Mouse (Mus musculus) stomach, embryonic 16.5 days (tissue): Measurements from ENCODE around the gene Zpr1. TPM values are rescaled to one million over a fixed set of nuclear protein-coding genes. Genes with fewer than 3 reads are reported as not detected.

Experiments used
- ATAC-seq: fragments of 200-750 bp; cut with Nextera tagmentation; 2 replicates; pipeline ENCODE4 v1.8.0; 2017; ENCODE audit warnings: moderate number of reproducible peaks, moderate TSS enrichment; ENCODE audit not compliant: insufficient read depth, low FRiP score
- H3K27ac ChIP-seq: fragments of 300-500 bp; sonication (generic); 2 replicates; pipeline ENCODE4 v1.5.1; 2014; ENCODE audit warnings: low read length
- H3K27me3 ChIP-seq: fragments of 300-500 bp; sonication (generic); 2 replicates; pipeline ENCODE4 v1.6.1; 2014; ENCODE audit warnings: low read length, control low read depth, mixed read lengths; ENCODE audit not compliant: control insufficient read depth, insufficient read depth
- H3K36me3 ChIP-seq: fragments of 300-500 bp; sonication (generic); 2 replicates; pipeline ENCODE4 v1.6.1; 2014; ENCODE audit warnings: low read length; ENCODE audit not compliant: control insufficient read depth, insufficient read depth
- H3K4me1 ChIP-seq: fragments of 300-500 bp; sonication (generic); 2 replicates; pipeline ENCODE4 v1.6.1; 2014; ENCODE audit warnings: low read length, control low read depth, mixed read lengths; ENCODE audit not compliant: control insufficient read depth, insufficient read depth
- H3K4me2 ChIP-seq: fragments of 300-500 bp; sonication (generic); 2 replicates; pipeline ENCODE4 v1.6.1; 2014; ENCODE audit warnings: low read depth, low read length, mixed read lengths
- H3K4me3 ChIP-seq: fragments of 300-500 bp; sonication (generic); replicated peaks from 2 replicates; pipeline ENCODE4 v1.5.1; 2014; ENCODE audit warnings: mild to moderate bottlenecking, low read length
- H3K9ac ChIP-seq: fragments of 300-500 bp; sonication (generic); 2 replicates; pipeline ENCODE4 v1.6.1; 2014; ENCODE audit warnings: low read length
- H3K9me3 ChIP-seq: fragments of 300-500 bp; sonication (generic); replicated peaks from 2 replicates; pipeline ENCODE4 v1.6.1; 2016; ENCODE audit warnings: low read length, control low read depth; ENCODE audit not compliant: control insufficient read depth
- WGBS: fragments of 180-500 bp; shearing (Covaris S2); extraction: QIAGEN DNeasy Blood & Tissue Kit; methylation state at CpG from one replicate; pipeline ENCODE4 v1.1.7; 2014; 5-methylcytosine and 5-hydroxymethylcytosine counted together
- polyA plus RNA-seq: library from polyadenylated mRNA; unstranded; fragments of >200 nt; fragmentation: Nextera tagmentation; extraction: Ambion mirVana; gene quantifications from 2 replicates; pipeline ENCODE4 v1.2.1, GENCODE M21; 2015

The Zpr1 gene
- polyA plus RNA-seq, 1 experiment from 2014 or later: 48.5 TPM

DNA sequence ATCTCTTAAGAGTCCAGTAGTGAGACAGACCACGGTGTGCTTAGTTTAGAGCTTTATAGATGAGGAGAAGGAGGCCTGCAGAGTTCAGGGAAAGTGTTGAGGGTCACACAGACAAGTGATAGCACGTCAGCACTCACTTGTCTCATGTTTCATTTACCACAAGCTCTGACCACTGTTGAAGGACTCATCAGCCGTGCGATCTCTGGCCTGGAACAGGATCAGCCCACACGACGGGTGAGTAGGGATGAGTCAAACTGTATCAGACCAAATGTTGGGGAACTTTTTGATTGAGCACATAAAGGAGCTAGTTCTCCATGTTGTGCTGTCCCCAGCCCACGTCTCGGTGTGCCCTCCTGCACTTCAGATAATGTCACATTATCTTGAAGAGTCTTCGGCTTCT is 1.6 kb downstream of the Zpr1 start:
- no peak overlapping the region for H3K9ac ChIP-seq
- H3K4me1 ChIP-seq: no peaks in the 10 kb centered on the region
- 82% methylated on average over 9 of the region's 9 CpGs for WGBS
- H3K4me3 ChIP-seq: no peak overlapping the region
- H3K9me3 ChIP-seq: no peaks in the 10 kb centered on the region
- peaks cover under 1% of the 10 kb centered on the region; the same call in 1 of the 2 replicates for H3K27me3 ChIP-seq
- peaks cover 23% of the 10 kb centered on the region for H3K36me3 ChIP-seq
- H3K27ac ChIP-seq: no peak overlapping the region
- no peak overlapping the region for H3K4me2 ChIP-seq
- no peak for ATAC-seq

DNA sequence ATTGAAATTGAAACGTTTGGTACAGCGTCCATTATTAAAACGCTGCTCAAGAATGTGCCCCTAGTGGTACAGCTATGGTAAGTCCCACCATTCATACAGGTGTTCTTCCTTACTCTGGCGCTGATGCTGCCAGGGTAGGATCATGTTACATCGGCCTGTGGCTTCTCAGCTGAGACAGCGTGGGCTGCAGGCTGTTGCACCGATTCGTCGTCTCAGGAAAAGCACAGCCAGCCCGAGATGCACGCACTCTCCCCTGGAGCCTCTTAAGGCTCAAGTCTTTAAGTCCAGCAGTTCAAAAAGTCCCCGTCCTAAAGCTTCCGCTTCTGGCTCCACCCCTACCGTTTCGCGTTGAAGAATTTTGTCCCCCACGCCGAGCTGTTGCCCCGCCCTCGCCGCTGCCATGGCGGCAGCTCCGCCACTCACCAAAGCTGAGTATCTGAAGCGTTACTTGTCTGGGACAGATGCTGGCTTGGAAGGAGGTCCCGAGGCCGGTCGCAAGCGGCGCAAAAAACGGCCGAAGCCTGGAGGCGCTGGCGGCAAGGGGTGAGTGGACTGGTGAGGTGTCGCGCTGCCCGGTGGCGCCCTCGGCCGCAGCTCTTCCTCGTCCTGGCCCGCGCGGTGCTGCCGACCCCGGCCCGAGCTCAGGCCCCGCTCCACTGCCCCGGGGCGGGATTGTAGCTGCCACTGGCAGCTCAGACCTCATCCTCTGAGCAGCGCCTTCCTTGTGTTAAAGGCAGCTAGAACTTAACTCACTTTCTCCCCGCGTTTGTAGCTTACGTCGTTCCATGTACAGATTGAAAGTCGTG is 10.0 kb downstream of the Zpr1 start, which contains the start of gene Bud13:
Bud13 (plus strand) TSS at position 378 of the 806 bp plus-strand sequence.
- under 1% methylated on average over 55 of the region's 55 CpGs for WGBS
- Histone ChIP-seq H3K9ac (peak within 1 kb of the TSS; percentile 85), H3K27ac (peak within 1 kb of the TSS; percentile 87), H3K27me3 (no peaks in the 10 kb centered on the region), H3K36me3 (peaks cover 7% of the 10 kb centered on the region; the same call in 1 of the 2 replicates), H3K4me1 (peaks cover 7% of the 10 kb centered on the region), H3K4me3 (peak within 1 kb of the TSS; percentile 82), H3K4me2 (peak within 1 kb of the TSS; percentile 69), H3K9me3 (no peaks in the 10 kb centered on the region)
- peak; percentile 94 for ATAC-seq

DNA sequence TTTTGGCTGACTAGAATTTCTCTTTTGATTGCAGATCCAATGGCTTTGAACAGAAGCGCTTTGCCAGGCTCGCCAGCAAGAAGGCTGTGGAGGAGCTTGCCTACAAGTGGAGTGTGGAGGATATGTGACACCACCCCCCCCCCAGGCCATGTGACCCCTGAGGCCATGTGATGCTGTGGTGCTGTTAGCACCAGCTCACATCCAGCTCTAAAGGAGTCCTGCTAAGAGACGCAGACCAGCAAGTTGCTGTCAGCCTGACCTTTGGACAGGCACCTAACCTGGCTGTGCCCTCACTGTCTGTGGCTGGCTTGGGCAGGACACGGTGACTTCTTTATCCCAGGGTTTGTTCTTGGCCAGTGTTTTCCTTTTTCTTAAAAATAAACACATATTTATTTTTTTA is 25.5 kb downstream of the Zpr1 start:
- Histone ChIP-seq H3K36me3 (peaks cover 22% of the 10 kb centered on the region), H3K27me3 (no peaks in the 10 kb centered on the region), H3K27ac (no peak overlapping the region), H3K9ac (no peak overlapping the region), H3K4me3 (no peak overlapping the region), H3K9me3 (no peaks in the 10 kb centered on the region), H3K4me2 (no peak overlapping the region), H3K4me1 (no peaks in the 10 kb centered on the region)
- WGBS: 87% methylated on average over 4 of the region's 4 CpGs
- no peak for ATAC-seq

DNA sequence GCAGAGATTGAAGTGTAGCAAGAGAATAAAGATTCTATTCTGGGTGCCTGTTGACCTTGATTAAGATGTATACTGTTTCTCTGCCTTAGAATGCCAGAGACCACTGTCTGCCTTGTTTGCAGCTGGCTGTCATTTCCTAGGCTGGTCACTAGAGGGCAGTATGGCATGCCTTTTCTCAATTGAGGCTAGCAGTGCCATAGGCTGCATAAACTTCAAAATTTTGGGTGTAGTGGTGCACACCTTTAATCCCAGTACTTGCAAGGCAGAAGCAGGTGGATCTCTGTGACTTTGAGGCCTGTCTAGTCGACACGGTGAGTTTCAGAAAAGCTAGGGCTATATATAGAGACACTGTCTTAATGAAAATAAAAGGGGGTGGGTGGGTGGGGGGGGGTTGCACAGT is 29.3 kb downstream of the Zpr1 start:
- WGBS: 12% methylated on average over 2 of the region's 2 CpGs
- no peak overlapping the region for H3K4me3 ChIP-seq

DNA sequence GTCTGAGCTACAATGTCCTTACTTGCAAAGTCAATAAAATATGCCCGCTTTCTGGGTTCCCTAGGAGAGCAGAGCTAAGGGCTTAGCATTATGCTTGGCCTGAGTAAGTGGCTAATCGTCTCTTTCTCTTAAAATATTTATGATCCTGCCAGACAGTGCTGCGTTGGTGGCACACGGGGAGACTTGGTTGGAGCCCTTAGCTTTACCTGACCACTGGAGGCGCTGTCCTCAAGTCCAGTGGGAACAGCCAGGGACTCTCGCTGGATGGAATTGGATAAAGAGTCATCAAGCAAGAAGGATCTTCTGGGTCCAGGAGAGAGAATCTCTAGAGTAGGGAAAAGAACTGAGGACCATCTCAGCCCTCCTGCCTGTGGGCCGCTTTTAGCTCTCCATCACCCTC is 36.3 kb downstream of the Zpr1 start:
- ATAC-seq: no peak
- no peaks in the 10 kb centered on the region for H3K27me3 ChIP-seq
- H3K9me3 ChIP-seq: no peaks in the 10 kb centered on the region
- H3K4me2 ChIP-seq: no peak overlapping the region
- WGBS: 11% methylated on average over 7 of the region's 7 CpGs
- H3K36me3 ChIP-seq: no peaks in the 10 kb centered on the region
- H3K27ac ChIP-seq: no peak overlapping the region
- no peaks in the 10 kb centered on the region for H3K4me1 ChIP-seq
- no peak overlapping the region for H3K4me3 ChIP-seq
- no peak overlapping the region for H3K9ac ChIP-seq

More for the DNA sequence above, 29.3 kb downstream of the Zpr1 start:
- no peaks in the 10 kb centered on the region for H3K9me3 ChIP-seq
- H3K27me3 ChIP-seq: no peaks in the 10 kb centered on the region
- no peak overlapping the region for H3K4me2 ChIP-seq
- peaks cover 9% of the 10 kb centered on the region; the same call in 1 of the 2 replicates for H3K36me3 ChIP-seq
- H3K27ac ChIP-seq: no peak overlapping the region
- no peaks in the 10 kb centered on the region for H3K4me1 ChIP-seq
- no peak overlapping the region for H3K9ac ChIP-seq
- ATAC-seq: peak; percentile 33; the same call in 1 of the 2 replicates

DNA sequence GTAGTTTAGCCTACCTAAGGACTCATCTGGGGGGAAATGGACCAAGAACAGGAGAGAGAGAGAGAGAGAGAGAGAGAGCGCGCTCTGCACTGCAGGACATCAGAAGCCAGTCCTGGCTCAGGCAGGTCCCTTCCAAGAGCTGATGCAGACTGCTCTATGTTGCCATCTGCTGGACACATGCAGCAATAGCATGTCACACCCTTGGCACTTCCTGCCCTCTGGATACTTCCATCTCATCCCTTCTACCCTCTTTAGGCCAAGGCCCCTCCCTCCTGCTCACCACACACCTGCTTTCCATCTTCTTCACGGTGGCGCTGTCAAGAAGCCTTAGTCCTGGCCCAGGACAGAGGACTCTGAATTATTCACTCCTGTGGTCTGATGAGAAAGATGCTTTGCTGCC is 41.6 kb downstream of the Zpr1 start:
- no peak overlapping the region for H3K4me2 ChIP-seq
- H3K9ac ChIP-seq: no peak overlapping the region
- H3K9me3 ChIP-seq: no peaks in the 10 kb centered on the region
- H3K4me3 ChIP-seq: no peak overlapping the region
- H3K4me1 ChIP-seq: no peaks in the 10 kb centered on the region
- H3K27me3 ChIP-seq: no peaks in the 10 kb centered on the region
- no peaks in the 10 kb centered on the region for H3K36me3 ChIP-seq
- 4% methylated on average over 4 of the region's 4 CpGs for whole genome bisulfite sequencing
- peak; percentile 25; the same call in 1 of the 2 replicates for ATAC-seq
- no peak overlapping the region for H3K27ac ChIP-seq

DNA sequence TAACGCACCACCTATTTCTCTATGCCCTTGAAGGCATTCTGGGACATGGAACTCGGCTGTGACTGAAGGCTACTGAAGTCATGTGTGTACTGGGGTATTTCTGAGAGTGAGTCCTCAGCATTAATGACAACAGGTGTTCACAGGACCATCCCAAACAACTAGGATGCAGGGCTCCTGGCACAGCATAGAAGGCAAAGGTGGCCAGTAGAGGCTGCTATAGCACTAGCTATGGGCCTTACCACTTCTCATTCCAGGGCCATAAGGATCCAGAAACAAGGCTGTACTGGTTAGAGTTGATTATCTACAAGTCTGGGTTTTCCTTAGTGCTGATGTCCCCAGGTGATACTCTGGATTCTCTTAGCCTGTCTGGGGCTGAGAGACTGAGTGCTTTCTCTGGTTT is 42.1 kb downstream of the Zpr1 start:
- Histone ChIP-seq H3K9me3 (no peaks in the 10 kb centered on the region; the same call in 1 of the 2 replicates), H3K36me3 (no peaks in the 10 kb centered on the region), H3K4me2 (no peak overlapping the region), H3K9ac (no peak overlapping the region), H3K4me3 (no peak overlapping the region), H3K27ac (no peak overlapping the region), H3K4me1 (no peaks in the 10 kb centered on the region), H3K27me3 (no peaks in the 10 kb centered on the region)
- 39% methylated on average over 2 of the region's 2 CpGs for WGBS
- ATAC-seq: no peak

DNA sequence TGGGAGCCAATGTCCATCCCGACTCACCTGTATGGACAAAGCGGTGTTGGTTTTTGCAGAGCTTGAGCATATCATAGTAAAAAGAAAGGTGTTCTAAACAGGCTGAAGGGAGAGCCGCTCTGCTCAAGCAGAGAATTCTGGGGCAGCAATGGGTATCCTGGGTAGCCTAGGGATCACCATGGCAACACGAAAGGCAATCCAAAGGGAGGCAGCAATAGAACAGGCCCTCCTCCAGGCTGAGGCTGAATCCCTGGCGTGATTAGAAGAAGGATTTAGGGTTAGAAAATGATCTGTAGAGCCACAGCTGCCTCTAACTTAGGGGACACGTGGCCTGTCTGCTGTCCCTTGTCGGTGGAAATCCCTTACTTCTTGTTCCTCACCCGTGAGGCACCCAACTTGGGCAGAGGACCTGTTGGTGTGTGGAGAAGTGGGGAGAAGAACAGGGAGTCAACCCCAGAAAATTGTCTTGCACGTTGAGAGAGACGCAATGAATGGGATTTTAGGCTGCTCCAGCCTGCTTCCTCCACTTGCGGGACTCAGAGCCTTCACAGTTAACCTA is 43.0 kb downstream of the Zpr1 start:
- H3K27ac ChIP-seq: no peak overlapping the region
- H3K4me1 ChIP-seq: no peaks in the 10 kb centered on the region
- no peaks in the 10 kb centered on the region for H3K27me3 ChIP-seq
- no peak overlapping the region for H3K9ac ChIP-seq
- no peak overlapping the region for H3K4me2 ChIP-seq
- H3K36me3 ChIP-seq: no peaks in the 10 kb centered on the region
- no peaks in the 10 kb centered on the region; the same call in 1 of the 2 replicates for H3K9me3 ChIP-seq
- WGBS: 61% methylated on average over 11 of the region's 11 CpGs
- no peak overlapping the region for H3K4me3 ChIP-seq
- ATAC-seq: no peak

DNA sequence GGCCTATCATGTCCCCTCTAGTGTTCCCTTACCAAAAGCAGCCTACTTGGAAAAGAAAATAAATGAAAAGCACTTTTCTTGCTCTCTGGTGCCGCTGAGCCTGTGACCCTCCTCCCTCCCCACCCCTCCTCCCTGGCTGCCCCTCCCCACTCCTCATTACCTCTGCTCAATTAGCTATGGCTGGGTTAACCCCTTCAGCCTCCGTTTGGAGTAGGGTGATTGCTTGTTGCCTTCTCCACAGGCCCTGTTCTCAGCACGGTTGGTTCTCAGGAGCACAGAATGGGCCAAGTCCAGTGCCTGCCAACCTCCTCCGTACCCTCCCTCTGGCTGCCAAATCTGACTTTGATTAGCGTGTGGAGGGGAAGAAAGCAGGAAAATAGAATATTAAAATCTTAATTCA is 43.5 kb downstream of the Zpr1 start:
- Histone ChIP-seq H3K9ac (no peak overlapping the region), H3K27ac (no peak overlapping the region), H3K9me3 (no peaks in the 10 kb centered on the region; the same call in 1 of the 2 replicates), H3K4me1 (no peaks in the 10 kb centered on the region), H3K36me3 (no peaks in the 10 kb centered on the region), H3K4me3 (no peak overlapping the region), H3K27me3 (no peaks in the 10 kb centered on the region), H3K4me2 (no peak overlapping the region)
- 39% methylated on average over 5 of the region's 5 CpGs for WGBS
- no peak for ATAC-seq
